Mouse (Mus musculus) cortical plate, adult 2 months (tissue): Measurements from ENCODE around the gene Dmrtb1. TPM values are rescaled to one million over a fixed set of nuclear protein-coding genes. Genes with fewer than 3 reads are reported as not detected.

Source experiments
- H3K27ac ChIP-seq: fragments of 200-500 bp; 2 replicates; pipeline ENCODE4 v1.5.1; 2012; ENCODE audit warnings: low read length, control low read depth, inconsistent platforms; ENCODE audit not compliant: insufficient read depth
- H3K4me1 ChIP-seq: fragments of 200-500 bp; 2 replicates; pipeline ENCODE4 v1.6.1; 2011; ENCODE audit warnings: low read length; ENCODE audit not compliant: control insufficient read depth, insufficient read depth
- H3K4me3 ChIP-seq: fragments of 200-500 bp; 2 replicates; pipeline ENCODE4 v1.5.1; 2011; ENCODE audit warnings: mild to moderate bottlenecking, low read length, control low read depth; ENCODE audit not compliant: insufficient read depth
- CTCF ChIP-seq: fragments of 200-500 bp; IDR thresholded peaks from 2 replicates; pipeline ENCODE4 v1.5.1; 2011; ENCODE audit warnings: mild to moderate bottlenecking, control low read depth, low read length; ENCODE audit not compliant: insufficient read depth; ENCODE audit errors: extremely low read depth
- POLR2A ChIP-seq: fragments of 200-500 bp; IDR thresholded peaks from 2 replicates; pipeline ENCODE4 v1.6.1; 2011; ENCODE audit warnings: mild to moderate bottlenecking, low read length, control low read depth; ENCODE audit not compliant: insufficient read depth; ENCODE audit errors: extremely low read depth
- polyA plus RNA-seq: library from polyadenylated mRNA; depleted of rRNA; stranded (reverse); fragments of >200 nt; gene quantifications from 2 replicates; pipeline ENCODE4 v1.2.3, GENCODE M21; 2012

Dmrtb1 gene
- polyA plus RNA-seq, 1 experiment: 1.6 TPM

DNA sequence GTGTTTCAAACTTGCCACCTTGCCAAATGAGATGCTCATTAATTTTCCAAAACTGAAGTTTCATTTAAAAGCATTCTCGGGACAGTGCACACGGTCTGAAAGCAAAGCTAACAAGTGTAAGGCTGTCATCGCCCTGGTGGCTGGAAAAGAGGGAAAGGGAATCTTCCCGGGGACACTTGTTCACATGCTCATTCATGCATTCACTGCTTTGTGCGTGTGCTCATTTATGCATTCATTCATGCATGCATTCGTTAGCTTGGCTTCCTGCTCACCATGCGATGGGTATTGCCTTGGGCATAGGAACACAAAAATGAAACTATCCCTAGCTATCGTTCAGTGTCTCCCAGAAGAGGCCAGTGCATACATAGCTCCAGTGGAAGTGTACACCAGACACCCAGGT lies 34.7 kb upstream of the Dmrtb1 start:
- no peak overlapping the region for H3K27ac ChIP-seq
- H3K4me1 ChIP-seq: peaks cover 4% of the 10 kb centered on the region
- TF ChIP-seq POLR2A (no peak), CTCF (no peak)
- no peak overlapping the region for H3K4me3 ChIP-seq

DNA sequence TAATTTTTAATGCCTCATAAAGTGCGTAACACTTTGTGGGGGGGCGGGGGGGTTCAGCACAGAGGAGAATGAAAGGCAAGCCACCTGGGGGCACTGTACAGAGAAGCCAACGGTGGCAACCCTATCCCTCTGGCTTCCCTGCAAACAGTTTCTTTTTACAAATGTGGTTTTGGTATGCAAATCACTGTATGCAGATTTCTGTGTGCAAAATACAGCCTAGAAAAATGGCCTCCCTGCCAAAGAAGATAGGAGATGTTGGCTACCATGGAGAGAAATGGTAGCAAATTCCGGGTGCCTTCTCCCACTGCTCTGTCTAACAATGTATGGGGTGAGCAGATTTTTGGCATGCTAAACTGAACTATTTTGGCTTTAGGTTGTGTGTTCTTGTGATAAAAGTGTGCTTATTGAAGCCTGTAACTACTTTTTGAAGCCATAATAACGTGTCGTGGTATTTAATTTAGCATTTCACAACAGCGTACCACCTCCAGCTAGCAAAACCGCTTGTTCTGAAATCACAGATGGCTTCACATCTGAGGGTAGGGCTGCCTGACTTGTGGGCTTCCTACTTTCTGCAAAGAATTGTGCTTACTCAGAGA lies 33.8 kb upstream of the Dmrtb1 start:
- no peak overlapping the region for H3K27ac ChIP-seq
- TF ChIP-seq POLR2A: no peak
- no peak for TF ChIP-seq CTCF
- H3K4me1 ChIP-seq: peaks cover 4% of the 10 kb centered on the region
- no peak overlapping the region for H3K4me3 ChIP-seq

DNA sequence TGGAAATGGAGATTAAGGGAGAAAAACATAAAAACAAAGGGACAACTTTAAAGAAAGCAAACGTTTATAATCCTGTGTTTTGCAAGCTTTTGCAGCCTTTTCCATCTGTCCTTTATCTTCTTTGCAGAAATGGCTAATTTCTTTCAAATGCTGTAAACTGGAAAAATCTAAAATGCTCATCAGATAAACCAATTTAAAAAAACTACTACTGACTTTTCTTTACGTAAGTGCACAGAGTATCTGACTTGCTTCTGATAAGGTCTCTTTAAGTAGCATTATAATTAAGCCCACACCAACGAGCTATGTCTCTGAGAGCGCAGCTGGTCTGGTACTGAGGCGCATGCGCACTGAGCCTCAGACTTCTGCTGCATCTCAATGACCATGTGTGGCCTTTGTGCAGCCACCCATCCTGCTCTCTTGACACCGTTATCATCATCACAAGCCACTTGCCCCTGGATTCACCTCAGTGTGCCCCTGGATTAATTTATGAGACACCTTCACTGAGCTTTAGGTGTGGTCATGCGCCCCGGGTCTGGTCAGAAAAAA lies 32.8 kb upstream of the Dmrtb1 start:
- TF ChIP-seq CTCF: no peak
- no peak for TF ChIP-seq POLR2A
- Histone ChIP-seq H3K4me3 (no peak overlapping the region), H3K27ac (no peak overlapping the region), H3K4me1 (peaks cover 4% of the 10 kb centered on the region)

DNA sequence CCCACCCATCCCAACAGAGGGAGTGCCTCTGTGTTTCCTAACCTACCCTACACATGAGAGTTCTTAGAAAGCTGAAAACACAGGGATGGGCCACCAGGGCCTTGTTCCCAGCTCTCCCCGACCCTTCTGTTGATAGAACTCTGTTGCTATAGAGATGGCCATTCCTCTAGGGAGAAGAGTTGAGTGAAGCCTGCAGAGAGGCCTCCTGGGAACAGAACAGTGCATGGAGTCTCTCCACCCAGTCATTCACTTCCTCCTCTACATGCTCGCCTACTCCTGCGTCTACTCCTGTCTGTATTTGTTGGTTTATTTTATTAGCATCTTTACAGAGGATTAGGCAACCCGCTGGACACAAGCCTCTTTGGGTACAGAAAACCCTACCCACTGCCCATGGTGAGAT lies 22.9 kb upstream of the Dmrtb1 start:
- Histone ChIP-seq H3K4me3 (no peak overlapping the region), H3K27ac (no peak overlapping the region), H3K4me1 (no peaks in the 10 kb centered on the region)
- TF ChIP-seq CTCF (no peak), POLR2A (no peak)

DNA sequence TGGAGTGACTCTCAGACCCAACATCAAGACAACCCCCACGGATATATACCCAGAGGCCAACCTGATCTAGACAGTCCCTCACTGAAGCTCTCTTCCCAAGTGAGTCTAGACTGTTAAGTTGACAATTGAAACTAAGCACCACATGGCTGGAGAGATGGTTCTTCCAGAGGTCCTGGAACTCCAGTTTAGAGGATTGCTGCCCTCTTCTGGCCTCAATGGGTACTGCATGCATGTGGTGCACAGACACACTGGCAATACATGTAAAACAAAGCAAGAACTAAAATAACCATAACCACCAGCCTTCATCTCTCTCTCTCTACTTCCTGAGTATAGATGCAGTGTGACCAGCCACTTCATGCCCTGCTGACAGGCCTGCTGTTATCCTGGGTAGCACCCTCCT lies 20.2 kb upstream of the Dmrtb1 start:
- no peak for TF ChIP-seq POLR2A
- TF ChIP-seq CTCF: peak; percentile 15; the same call in 1 of the 2 replicates
- no peaks in the 10 kb centered on the region for H3K4me1 ChIP-seq
- H3K4me3 ChIP-seq: no peak overlapping the region
- no peak overlapping the region for H3K27ac ChIP-seq

DNA sequence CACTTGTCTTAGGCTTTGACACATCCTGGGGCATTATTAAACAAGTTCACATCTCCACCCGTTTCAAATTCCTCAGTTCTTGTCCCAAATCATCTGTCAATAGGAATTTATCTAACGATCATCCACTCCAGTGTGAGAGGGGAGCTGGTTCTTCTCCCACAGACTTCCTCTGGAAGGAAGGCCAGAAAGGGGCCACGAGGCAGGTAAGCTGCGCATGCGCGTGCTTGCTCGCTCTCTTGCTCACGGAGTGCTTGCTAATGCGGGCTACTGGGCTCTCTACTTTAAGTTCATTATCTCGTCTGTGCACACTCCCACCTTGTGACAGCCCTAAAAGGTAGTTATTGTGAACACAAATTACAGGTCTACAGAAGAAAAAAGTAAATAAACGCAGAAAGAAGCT lies 17.6 kb upstream of the Dmrtb1 start:
- TF ChIP-seq CTCF (no peak), POLR2A (no peak)
- Histone ChIP-seq H3K4me1 (no peaks in the 10 kb centered on the region), H3K27ac (no peak overlapping the region), H3K4me3 (no peak overlapping the region)

DNA sequence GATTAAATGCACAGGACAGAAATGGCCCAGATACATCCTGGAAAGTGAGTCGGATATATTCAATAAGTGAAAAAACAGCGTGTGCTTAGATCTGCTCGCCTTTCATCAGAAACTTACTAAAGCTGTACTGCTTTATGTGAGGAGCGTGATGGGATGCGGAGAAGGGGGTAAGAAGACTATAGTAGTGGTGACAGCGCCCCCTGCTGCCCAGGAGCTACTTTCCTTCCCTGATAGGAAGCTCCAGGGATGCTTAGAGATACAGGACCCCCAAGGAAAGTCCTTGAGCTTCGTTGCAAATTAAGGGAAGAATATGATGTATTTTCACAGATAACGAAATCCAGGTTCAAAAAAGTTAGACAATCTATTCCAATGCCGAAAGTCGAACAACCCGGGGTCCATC lies 17.1 kb upstream of the Dmrtb1 start:
- Histone ChIP-seq H3K27ac (no peak overlapping the region), H3K4me3 (no peak overlapping the region), H3K4me1 (no peaks in the 10 kb centered on the region)
- TF ChIP-seq CTCF (peak; percentile 65), POLR2A (no peak)

DNA sequence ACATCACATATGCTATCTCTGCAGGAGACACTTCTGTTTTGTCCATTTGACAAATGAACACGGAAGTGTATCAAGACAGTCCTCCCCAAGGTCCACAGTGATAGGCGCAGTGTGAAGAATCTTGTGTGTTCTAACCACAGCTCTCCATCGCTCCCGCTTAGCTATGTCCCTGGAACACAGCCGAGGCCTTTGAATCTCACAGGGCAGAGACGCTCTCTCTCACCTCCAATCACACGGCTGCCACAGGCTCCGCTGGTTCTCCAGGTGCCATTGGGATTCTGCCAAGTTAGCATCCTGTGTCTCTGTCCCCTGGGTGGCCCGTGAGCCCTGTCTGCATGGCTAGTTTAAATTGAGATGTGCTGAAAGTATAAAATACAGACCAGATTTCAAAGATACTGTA lies 15.2 kb upstream of the Dmrtb1 start:
- TF ChIP-seq CTCF (no peak), POLR2A (no peak)
- H3K4me3 ChIP-seq: no peak overlapping the region
- no peak overlapping the region for H3K27ac ChIP-seq
- no peaks in the 10 kb centered on the region for H3K4me1 ChIP-seq

DNA sequence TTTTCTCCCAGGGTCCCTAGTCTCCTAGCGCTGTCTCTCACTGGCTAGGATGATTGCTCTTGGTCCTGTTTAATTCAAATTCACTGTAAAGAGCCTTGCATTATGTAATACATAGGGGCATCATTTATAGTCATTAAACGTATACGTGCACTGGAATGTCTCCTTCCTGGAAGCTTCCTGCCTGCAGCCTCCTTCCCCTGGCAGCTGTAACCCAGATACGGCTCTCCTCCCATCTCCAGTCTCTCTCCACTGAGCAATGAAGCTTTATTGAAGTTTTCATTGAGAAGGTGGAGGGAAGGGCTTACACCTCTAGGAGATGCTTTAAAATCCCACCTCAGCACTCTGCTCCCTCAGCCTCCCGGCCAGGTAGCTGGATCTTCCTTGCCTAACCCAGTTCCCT lies 9.8 kb upstream of the Dmrtb1 start:
- Histone ChIP-seq H3K4me1 (no peaks in the 10 kb centered on the region), H3K27ac (no peak overlapping the region)
- TF ChIP-seq POLR2A (no peak), CTCF (no peak)

DNA sequence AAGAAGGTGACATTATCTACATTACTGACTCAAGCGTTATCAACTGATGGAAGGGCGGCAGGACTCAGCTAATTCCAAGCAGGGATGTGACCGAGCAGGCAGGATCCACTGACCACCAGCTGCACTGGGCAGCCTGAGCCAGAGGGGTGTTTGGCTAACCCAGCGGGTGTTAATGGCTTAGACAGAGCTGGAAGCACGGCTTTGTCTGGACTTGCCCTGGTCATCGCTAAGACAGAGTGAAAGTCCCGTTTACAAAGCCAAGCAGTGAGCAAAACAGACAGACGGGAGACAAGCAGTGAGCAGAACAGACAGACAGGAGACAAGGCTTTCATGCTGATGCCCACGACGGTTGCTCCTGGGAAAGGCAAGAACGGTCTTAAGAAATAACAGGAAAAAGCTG lies 4.2 kb upstream of the Dmrtb1 start:
- TF ChIP-seq CTCF (no peak), POLR2A (no peak)
- H3K4me1 ChIP-seq: no peaks in the 10 kb centered on the region
- no peak overlapping the region for H3K4me3 ChIP-seq
- H3K27ac ChIP-seq: no peak overlapping the region

More for the DNA sequence above, 9.8 kb upstream of the Dmrtb1 start:
- H3K4me3 ChIP-seq: no peak overlapping the region
